ENCODE assay signal across 11 mouse cellular contexts in genomic region chr8:11414304-11414703, GRCm38 (mm10).
A peak's percentile ranks its signal among the peaks of the same experiment; 100 is the strongest.
DNase-seq lines count a peak whose midpoint lies in the region; ATAC-seq and TF ChIP-seq lines count a peak whose summit lies in the region.
"Had no signal": no experiment of that assay in that cellular context is flagged by ENCODE, and none has a peak within 500 bp of the region (broad histone marks: within the 10 kb centered on the region; RNA-seq: fewer than 3 reads in every experiment).

No protein-coding gene starts in this region.

- DNase-seq in neural tube, embryonic 11.5 days (ENCODE audit: low spot score): no peak
- DNase-seq in neural tube, embryonic 10.5 days (ENCODE audit: extremely low spot score, low spot score): no peak
- no peak for DNase-seq in hindbrain, embryonic 14.5 days (ENCODE audit: low spot score)
- peak; percentile 89 for DNase-seq in telencephalon, adult 2 months (ENCODE audit: low read depth, low spot score)
- DNase-seq in heart, adult 18-20 months: no peak
- no peak for DNase-seq in urinary bladder, adult 2 months (ENCODE audit: low spot score)
- no peak for DNase-seq in stomach, postnatal 0 days (ENCODE audit: low spot score)
- DNase-seq: adrenal gland, adult 8-10 months had no signal

- H3K9me3 ChIP-seq in neural tube, embryonic 11.5 days (ENCODE audit: control insufficient read depth, low read length): no peaks in the 10 kb centered on the region
- no peaks in the 10 kb centered on the region for H3K9me3 ChIP-seq in hindbrain, embryonic 14.5 days (ENCODE audit: control insufficient read depth, low read length)
- H3K9me3 ChIP-seq in midbrain, embryonic 12.5 days: no peaks in the 10 kb centered on the region
- H3K9me3 ChIP-seq in stomach, postnatal 0 days (ENCODE audit: control insufficient read depth, low read length): no peaks in the 10 kb centered on the region
- H3K9me3 ChIP-seq: embryonic facial prominence, embryonic 15.5 days; megakaryocyte, embryonic 14.5 days had no signal

- no peaks in the 10 kb centered on the region for H3K27me3 ChIP-seq in neural tube, embryonic 11.5 days (ENCODE audit: control insufficient read depth, insufficient read depth, low read length)
- H3K27me3 ChIP-seq in hindbrain, embryonic 14.5 days (ENCODE audit: control insufficient read depth, insufficient read depth, low read length): no peaks in the 10 kb centered on the region
- H3K27me3 ChIP-seq in midbrain, embryonic 12.5 days: no peaks in the 10 kb centered on the region
- no peaks in the 10 kb centered on the region for H3K27me3 ChIP-seq in stomach, postnatal 0 days (ENCODE audit: control insufficient read depth, insufficient read depth, low read length)
- H3K27me3 ChIP-seq: embryonic facial prominence, embryonic 15.5 days had no signal

- TF ChIP-seq CTCF in stomach, postnatal 0 days (IDR thresholded peaks at IDR 0.05; ENCODE audit: low read depth): no peak

- peak; percentile 23; the same call in 1 of the 2 replicates for ATAC-seq in neural tube, embryonic 11.5 days (ENCODE audit: insufficient read depth, low FRiP score, low TSS enrichment)
- peak; percentile 49 for ATAC-seq in hindbrain, embryonic 14.5 days (ENCODE audit: low FRiP score)
- peak; percentile 51; the same call in 1 of the 2 replicates for ATAC-seq in midbrain, embryonic 12.5 days (ENCODE audit: low FRiP score, low read depth)
- ATAC-seq in stomach, postnatal 0 days (ENCODE audit: low FRiP score, low TSS enrichment): no peak

- no peaks in the 10 kb centered on the region for H3K36me3 ChIP-seq in neural tube, embryonic 11.5 days (ENCODE audit: control insufficient read depth, insufficient read depth, low read length)
- no peaks in the 10 kb centered on the region for H3K36me3 ChIP-seq in hindbrain, embryonic 14.5 days (replicated peaks; ENCODE audit: control insufficient read depth, insufficient read depth)
- H3K36me3 ChIP-seq in midbrain, embryonic 12.5 days: no peaks in the 10 kb centered on the region
- peaks cover 13% of the 10 kb centered on the region for H3K36me3 ChIP-seq in stomach, postnatal 0 days (ENCODE audit: control insufficient read depth, insufficient read depth, low read length)

- H3K4me2 ChIP-seq in neural tube, embryonic 11.5 days (ENCODE audit: low read depth): no peak overlapping the region
- H3K4me2 ChIP-seq in hindbrain, embryonic 14.5 days (replicated peaks): no peak overlapping the region
- H3K4me2 ChIP-seq in midbrain, embryonic 12.5 days (replicated peaks): no peak overlapping the region; the same call in 1 of the 2 replicates
- H3K4me2 ChIP-seq in stomach, postnatal 0 days (replicated peaks; ENCODE audit: low read depth): no peak overlapping the region
- H3K4me2 ChIP-seq: embryonic facial prominence, embryonic 15.5 days had no signal

- no peak overlapping the region for H3K27ac ChIP-seq in neural tube, embryonic 11.5 days (ENCODE audit: low read depth, low read length)
- H3K27ac ChIP-seq in hindbrain, embryonic 14.5 days: no peak overlapping the region
- H3K27ac ChIP-seq in midbrain, embryonic 12.5 days (replicated peaks): no peak overlapping the region
- no peak overlapping the region for H3K27ac ChIP-seq in stomach, postnatal 0 days (replicated peaks)
- H3K27ac ChIP-seq: embryonic facial prominence, embryonic 15.5 days had no signal

- peaks cover 9% of the 10 kb centered on the region; the same call in 1 of the 2 replicates for H3K4me1 ChIP-seq in neural tube, embryonic 11.5 days (ENCODE audit: control insufficient read depth, insufficient read depth, low read length)
- peaks cover 15% of the 10 kb centered on the region for H3K4me1 ChIP-seq in hindbrain, embryonic 14.5 days (replicated peaks; ENCODE audit: control insufficient read depth, insufficient read depth, low read length)
- peaks cover 19% of the 10 kb centered on the region for H3K4me1 ChIP-seq in midbrain, embryonic 12.5 days
- H3K4me1 ChIP-seq in stomach, postnatal 0 days (replicated peaks; ENCODE audit: control insufficient read depth, insufficient read depth): no peaks in the 10 kb centered on the region; the same call in 1 of the 2 replicates

- WGBS in neural tube, embryonic 11.5 days: 45% methylated on average over 8 of the region's 8 CpGs
- WGBS in hindbrain, embryonic 14.5 days: 15% methylated on average over 8 of the region's 8 CpGs
- WGBS in midbrain, embryonic 12.5 days: 22% methylated on average over 8 of the region's 8 CpGs
- WGBS in stomach, postnatal 0 days: 73% methylated on average over 8 of the region's 8 CpGs

- H3K4me3 ChIP-seq in neural tube, embryonic 11.5 days (ENCODE audit: low read depth, low read length): no peak overlapping the region
- H3K4me3 ChIP-seq in hindbrain, embryonic 14.5 days (replicated peaks; ENCODE audit: low read length): no peak overlapping the region
- H3K4me3 ChIP-seq in midbrain, embryonic 12.5 days: no peak overlapping the region
- H3K4me3 ChIP-seq in stomach, postnatal 0 days (ENCODE audit: low read depth, low read length): no peak overlapping the region
- H3K4me3 ChIP-seq: embryonic facial prominence, embryonic 15.5 days; megakaryocyte, embryonic 14.5 days had no signal

- no peak overlapping the region for H3K9ac ChIP-seq in neural tube, embryonic 11.5 days (ENCODE audit: low read length)
- no peak overlapping the region for H3K9ac ChIP-seq in hindbrain, embryonic 14.5 days
- H3K9ac ChIP-seq in midbrain, embryonic 12.5 days (replicated peaks): no peak overlapping the region
- H3K9ac ChIP-seq in stomach, postnatal 0 days (ENCODE audit: low read length): no peak overlapping the region
- H3K9ac ChIP-seq: embryonic facial prominence, embryonic 15.5 days had no signal

- TF ChIP-seq EP300 in stomach, postnatal 0 days (optimal IDR thresholded peaks at IDR 0.05): no peak
